Comparison of ENCODE assay signal across 8 mouse cellular contexts in the genomic region with DNA sequence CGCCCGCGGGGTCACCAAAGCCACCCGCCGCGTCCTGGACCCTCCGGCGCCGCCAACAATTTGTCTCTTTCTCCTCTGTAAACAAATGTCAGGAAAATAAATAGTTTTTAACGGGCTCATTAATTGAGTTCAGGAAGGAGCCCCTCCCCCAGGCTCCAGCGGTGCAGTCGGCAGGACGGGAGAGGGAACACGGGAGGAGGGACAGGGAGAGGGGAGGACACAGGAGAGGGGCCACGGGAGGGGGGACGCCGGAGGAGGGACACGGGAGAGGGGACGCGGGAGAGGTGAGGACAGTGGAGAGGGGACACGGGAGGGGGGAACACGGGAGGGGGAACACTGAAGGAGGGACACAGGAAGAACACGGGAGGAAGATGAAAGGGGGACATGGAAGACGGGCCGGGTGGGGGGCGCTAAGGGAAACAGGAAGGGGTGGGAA. TPM values are rescaled to one million over a fixed set of nuclear protein-coding genes. Genes with fewer than 3 reads are reported as not detected.
DNase-seq lines count a peak whose midpoint lies in the region; ATAC-seq and TF ChIP-seq lines count a peak whose summit lies in the region.

No protein-coding gene starts in this region.

- peak; percentile 26; the same call in 1 of the 2 replicates for ATAC-seq in kidney, embryonic 16.5 days (ENCODE audit: low FRiP score, low TSS enrichment)
- no peak for ATAC-seq in hindbrain, embryonic 12.5 days (ENCODE audit: low FRiP score)
- no peak; the same call in 1 of the 2 replicates for ATAC-seq in liver, embryonic 14.5 days (ENCODE audit: insufficient read depth)
- no peak for ATAC-seq in stomach, embryonic 14.5 days (ENCODE audit: insufficient number of reproducible peaks, insufficient read depth, low FRiP score, low read depth)
- no peak for ATAC-seq in frontal cortex, adult (ENCODE audit: low TSS enrichment)

- DNase-seq in kidney, adult 9 months, result no peak
- no peak for DNase-seq in liver, embryonic 14.5 days (ENCODE audit: low read depth in 3 of 3, low spot score in 3 of 3)
- DNase-seq in thymus, postnatal 14 days, result no peak
- no peak for DNase-seq in cerebellum, postnatal 4 days (ENCODE audit: low spot score in 2 of 2)

- no peak for TF ChIP-seq EP300 in liver, embryonic 14.5 days (IDR thresholded peaks at IDR 0.05; ENCODE audit: low read depth)

- peak overlapping the region; percentile 34 for H3K4me3 ChIP-seq in kidney, embryonic 16.5 days (ENCODE audit: low read length)
- H3K4me3 ChIP-seq in hindbrain, embryonic 12.5 days, result peak overlapping the region; percentile 26
- H3K4me3 ChIP-seq in liver, embryonic 14.5 days (ENCODE audit: insufficient read depth in 1 of 2, low read depth in 2 of 2, low read length in 2 of 2), result peak overlapping the region; percentile 18 to 35; a peak in 3 of 4 replicates
- H3K4me3 ChIP-seq in stomach, embryonic 14.5 days (ENCODE audit: low read depth, low read length), result peak overlapping the region; percentile 25; the same call in 1 of the 2 replicates

- H3K36me3 ChIP-seq in kidney, embryonic 16.5 days (ENCODE audit: insufficient read depth, low read length), result 0 out of 2 replicates have a peak, but pooled peaks cover 3% of the 10 kb centered on the region
- peaks cover 6% of the 10 kb centered on the region for H3K36me3 ChIP-seq in hindbrain, embryonic 12.5 days
- no peaks in the 10 kb centered on the region for H3K36me3 ChIP-seq in liver, embryonic 14.5 days (replicated peaks; ENCODE audit: control insufficient read depth, insufficient read depth, low read depth)
- H3K36me3 ChIP-seq in stomach, embryonic 14.5 days (ENCODE audit: control insufficient read depth, insufficient read depth, low read length), result no peaks in the 10 kb centered on the region

- H3K4me1 ChIP-seq in kidney, embryonic 16.5 days (ENCODE audit: insufficient read depth, low read length), result peaks cover 77% of the 10 kb centered on the region
- peaks cover 96% of the 10 kb centered on the region for H3K4me1 ChIP-seq in hindbrain, embryonic 12.5 days
- H3K4me1 ChIP-seq in liver, embryonic 14.5 days (replicated peaks; ENCODE audit: control insufficient read depth in 2 of 2, insufficient read depth in 2 of 2, low read length in 1 of 2), result no peaks in the 10 kb centered on the region; a peak in 1 of 4 replicates
- peaks cover 70% of the 10 kb centered on the region for H3K4me1 ChIP-seq in stomach, embryonic 14.5 days (ENCODE audit: control insufficient read depth, insufficient read depth, low read length)

- H3K4me2 ChIP-seq in kidney, embryonic 16.5 days (replicated peaks; ENCODE audit: low read depth, low read length), result peak overlapping the region; percentile 69
- H3K4me2 ChIP-seq in hindbrain, embryonic 12.5 days (replicated peaks), result peak overlapping the region; percentile 51
- H3K4me2 ChIP-seq in liver, embryonic 14.5 days (ENCODE audit: low read depth), result peak overlapping the region; percentile 16
- H3K4me2 ChIP-seq in stomach, embryonic 14.5 days (replicated peaks; ENCODE audit: low read depth, low read length), result peak overlapping the region; percentile 42

- H3K9me3 ChIP-seq in kidney, embryonic 16.5 days (ENCODE audit: low read length), result 0 out of 2 replicates have a peak, but pooled peaks cover 3% of the 10 kb centered on the region
- no peaks in the 10 kb centered on the region for H3K9me3 ChIP-seq in hindbrain, embryonic 12.5 days (replicated peaks)
- no peaks in the 10 kb centered on the region for H3K9me3 ChIP-seq in liver, embryonic 14.5 days (ENCODE audit: control insufficient read depth, low read length)
- H3K9me3 ChIP-seq in stomach, embryonic 14.5 days (ENCODE audit: control insufficient read depth, low read depth, low read length), result no peaks in the 10 kb centered on the region

- TF ChIP-seq CTCF in liver, embryonic 14.5 days (IDR thresholded peaks at IDR 0.05; ENCODE audit: low read depth), result no peak

- H3K27ac ChIP-seq in kidney, embryonic 16.5 days (ENCODE audit: low read length), result peak overlapping the region; percentile 84
- H3K27ac ChIP-seq in hindbrain, embryonic 12.5 days, result peak overlapping the region; percentile 93
- H3K27ac ChIP-seq in liver, embryonic 14.5 days, result no peak overlapping the region
- H3K27ac ChIP-seq in stomach, embryonic 14.5 days (ENCODE audit: low read length), result peak overlapping the region; percentile 63; the same call in 1 of the 2 replicates

- WGBS in kidney, embryonic 16.5 days, result under 1% methylated on average over 26 of the region's 26 CpGs
- 4% methylated on average over 20 of the region's 26 CpGs for WGBS in hindbrain, embryonic 12.5 days
- 7% methylated on average over 25 of the region's 26 CpGs for WGBS in liver, embryonic 14.5 days (ENCODE audit: insufficient replicate concordance)
- WGBS in stomach, embryonic 14.5 days, result 2% methylated on average over 26 of the region's 26 CpGs

- peak overlapping the region; percentile 46 for H3K9ac ChIP-seq in kidney, embryonic 16.5 days (replicated peaks; ENCODE audit: low read length)
- peak overlapping the region; percentile 57 for H3K9ac ChIP-seq in hindbrain, embryonic 12.5 days
- H3K9ac ChIP-seq in liver, embryonic 14.5 days (replicated peaks), result no peak overlapping the region
- H3K9ac ChIP-seq in stomach, embryonic 14.5 days (replicated peaks; ENCODE audit: low read depth, low read length), result no peak overlapping the region; the same call in 1 of the 2 replicates

- H3K27me3 ChIP-seq in kidney, embryonic 16.5 days (ENCODE audit: insufficient read depth, low read length), result peaks cover 21% of the 10 kb centered on the region
- peaks cover 12% of the 10 kb centered on the region; the same call in 1 of the 2 replicates for H3K27me3 ChIP-seq in hindbrain, embryonic 12.5 days
- H3K27me3 ChIP-seq in liver, embryonic 14.5 days (ENCODE audit: control insufficient read depth, insufficient read depth, low read length), result peaks cover 52% of the 10 kb centered on the region
- H3K27me3 ChIP-seq in stomach, embryonic 14.5 days (ENCODE audit: control insufficient read depth, insufficient read depth, low read length), result peaks cover 7% of the 10 kb centered on the region; the same call in 1 of the 2 replicates

RNA-seq across cellular contexts. Expression of a gene that starts 6.3 kb away (rescaled TPM):
- polyA plus RNA-seq in kidney, embryonic 16.5 days (2015; fragmentation: Nextera tagmentation; extraction: Ambion mirVana), result 76.1 and 87.2 TPM in 2 replicates
- 316 and 326 TPM in 2 replicates for polyA plus RNA-seq in hindbrain, embryonic 12.5 days (2016; fragmentation: Nextera tagmentation; extraction: Ambion mirVana)
- polyA plus RNA-seq in liver, embryonic 14.5 days (2012; rRNA removed), result 17.7 and 18.8 TPM in 2 replicates
- polyA plus RNA-seq in liver, embryonic 14.5 days (2014; fragmentation: Nextera tagmentation; extraction: Ambion mirVana), result 3.8 and 4.6 TPM in 2 replicates
- 111 and 115 TPM in 2 replicates for polyA plus RNA-seq in stomach, embryonic 14.5 days (2014; fragmentation: Nextera tagmentation; extraction: Ambion mirVana)

RNA-seq across cellular contexts. Expression of a gene that starts 42.2 kb away (rescaled TPM):
- polyA plus RNA-seq in kidney, embryonic 16.5 days (2015; fragmentation: Nextera tagmentation; extraction: Ambion mirVana), result not detected in 2 replicates
- polyA plus RNA-seq in hindbrain, embryonic 12.5 days (2016; fragmentation: Nextera tagmentation; extraction: Ambion mirVana), result not detected in 2 replicates
- polyA plus RNA-seq in liver, embryonic 14.5 days (2012; rRNA removed), result not detected in 2 replicates
- not detected in 2 replicates for polyA plus RNA-seq in liver, embryonic 14.5 days (2014; fragmentation: Nextera tagmentation; extraction: Ambion mirVana)
- not detected in 2 replicates for polyA plus RNA-seq in stomach, embryonic 14.5 days (2014; fragmentation: Nextera tagmentation; extraction: Ambion mirVana)

Comparison
In these comparisons a context has a peak if more than half of its experiments do, and no peak if none do; other contexts are left out.
1. H3K4me2 ChIP-seq: peak in every context shown above with its lines; median percentile 69 in kidney, embryonic 16.5 days; 51 in hindbrain, embryonic 12.5 days; 42 in stomach, embryonic 14.5 days; 16 in liver, embryonic 14.5 days.
2. H3K9ac ChIP-seq: peak in kidney, embryonic 16.5 days (single experiment) and hindbrain, embryonic 12.5 days (single experiment); none in liver, embryonic 14.5 days (single experiment) and stomach, embryonic 14.5 days (single experiment).
3. Peak in every context shown above with its lines, with median percentiles within 50 percentile points of each other: H3K4me3 ChIP-seq.